Mouse (Mus musculus) 3T3-L1 (cell line): ENCODE measurements at regions not wholly inside any gene's neighbourhood (a gene's known extent, or its start where the extent isn't known, plus 50 kb on each side); places are given as distances from the start of the nearest gene placed in this dataset.
A peak's percentile ranks its signal among the peaks of the same experiment; 100 is the strongest.
"Not testable (repeated sequence)": the region's sequence is repeated elsewhere in the genome, so short reads cannot be mapped to it uniquely, and the experiment has no call there.

Experiments used
- DNase-seq: peaks from one replicate; pipeline ENCODE4 v3.0.0-alpha.2; 2015; ENCODE audit warnings: low read depth, low spot score

GRCm38 (mm10) chr4:38334529-38335149 is 1115.5 kb upstream of the 1700009N14Rik start:
- no peak for DNase-seq

GRCm38 (mm10) chr4:38335156-38335555 is 1114.9 kb upstream of the 1700009N14Rik start:
- DNase-seq, result no peak

GRCm38 (mm10) chr4:38371047-38371446 is 1079.0 kb upstream of the 1700009N14Rik start:
- no peak for DNase-seq

GRCm38 (mm10) chr4:38381916-38382315 is 1068.2 kb upstream of the 1700009N14Rik start:
- DNase-seq, result no peak

- no peak for DNase-seq
Observed at GRCm38 (mm10) chr4:38396635-38397034, 1053.5 kb upstream of the 1700009N14Rik start.

GRCm38 (mm10) chr4:38435326-38435725 is 1014.8 kb upstream of the 1700009N14Rik start:
- DNase-seq, result not testable (repeated sequence)

- DNase-seq, result no peak
Observed at GRCm38 (mm10) chr4:38461473-38462194, 988.5 kb upstream of the 1700009N14Rik start.

- DNase-seq, result no peak
Observed at GRCm38 (mm10) chr4:38498271-38498670, 951.8 kb upstream of the 1700009N14Rik start.

- no peak for DNase-seq
Observed at GRCm38 (mm10) chr4:38505875-38506274, 944.2 kb upstream of the 1700009N14Rik start.

- peak; percentile 1 for DNase-seq
Observed at GRCm38 (mm10) chr4:38507202-38507601, 942.9 kb upstream of the 1700009N14Rik start.

GRCm38 (mm10) chr4:38519108-38519507 is 931.0 kb upstream of the 1700009N14Rik start:
- no peak for DNase-seq
